Mouse (Mus musculus): ENCODE results near the gene Arfgap3.

DNA sequence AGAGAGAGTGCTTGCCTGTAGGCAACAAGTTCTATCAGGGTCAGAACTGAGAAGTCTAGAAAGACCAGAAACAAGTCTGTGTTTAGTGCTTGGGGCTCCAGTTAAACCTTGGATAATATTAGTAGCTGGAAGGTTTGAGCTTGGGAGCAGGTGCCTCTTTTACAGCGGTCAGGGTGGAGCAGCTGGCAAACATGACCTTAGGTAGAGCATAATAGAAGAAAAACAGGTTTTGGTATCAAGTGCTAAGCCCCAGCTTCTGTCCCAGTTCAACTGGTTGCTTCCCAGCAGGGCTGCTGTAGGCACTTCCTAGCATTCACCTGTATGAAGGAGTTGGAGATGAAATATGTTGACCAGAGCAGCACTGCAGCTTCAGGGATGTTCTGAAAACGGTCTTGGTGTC, 812 bp upstream of the Arfgap3 start:
- TF ChIP-seq POLR2A (IDR thresholded peaks at IDR 0.05; ENCODE audit: borderline replicate concordance, extremely low read depth, insufficient read depth, insufficient read length, poor library complexity, severe bottlenecking) (no peak), CTCF (IDR thresholded peaks at IDR 0.05; ENCODE audit: borderline replicate concordance, extremely low read depth, insufficient read depth, insufficient read length) (no peak)
